Mouse (Mus musculus) left cerebral cortex, postnatal 10 days (tissue): ENCODE measurements at regions not wholly inside any gene's neighbourhood (a gene's known extent, or its start where the extent isn't known, plus 50 kb on each side); places are given as distances from the start of the nearest gene placed in this dataset.
A peak's percentile ranks its signal among the peaks of the same experiment; 100 is the strongest.

Source experiments
- DNase-seq, 2 experiments: peaks; one replicate each; pipeline ENCODE4 v3.0.0; 2021 to 2022; ENCODE audit warnings: low spot score in 2 of 2, mixed read lengths in 1 of 2; ENCODE audit errors: extremely low spot score in 1 of 2
- intact Hi-C: fragments of 180-260 bp; cut with DNase I; formaldehyde crosslinking; loops from one replicate; pipeline ENCODE4 v1.15.1; 2025

GRCm38 (mm10) chr8:117930687-117931086 is 128.9 kb upstream of the Mphosph6 start:
- intact Hi-C loops: loop anchor here (10.0 kb wide), 1 partner anchor 354 kb away; the partner anchor contains the start of gene Cdh13
- peak in 1 of 2 experiments; percentile 16 for DNase-seq

DNA sequence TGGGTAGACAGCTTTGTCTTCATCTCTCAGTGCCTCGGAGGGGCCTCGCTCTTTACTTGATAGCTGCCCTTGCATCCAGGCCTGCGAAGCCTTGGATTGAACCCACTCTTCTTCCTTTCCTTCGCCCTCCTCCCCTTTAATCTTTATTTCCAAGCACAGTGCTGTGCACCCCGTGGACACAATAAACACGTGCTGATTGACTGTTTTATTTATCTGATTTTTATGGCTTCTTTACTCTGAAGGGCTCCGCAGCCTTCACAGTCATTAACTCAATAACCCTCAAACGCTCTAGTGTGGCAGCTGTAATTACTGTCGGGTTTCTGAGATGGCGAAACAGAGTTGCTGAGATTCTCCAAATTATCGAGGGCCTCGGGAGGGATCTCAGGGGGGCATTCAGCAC is 127.9 kb upstream of the Mphosph6 start:
- DNase-seq: no peak
- intact Hi-C loops: loop anchor here (10.0 kb wide), 1 partner anchor 355 kb away; the partner anchor contains the start of gene Cdh13

DNA sequence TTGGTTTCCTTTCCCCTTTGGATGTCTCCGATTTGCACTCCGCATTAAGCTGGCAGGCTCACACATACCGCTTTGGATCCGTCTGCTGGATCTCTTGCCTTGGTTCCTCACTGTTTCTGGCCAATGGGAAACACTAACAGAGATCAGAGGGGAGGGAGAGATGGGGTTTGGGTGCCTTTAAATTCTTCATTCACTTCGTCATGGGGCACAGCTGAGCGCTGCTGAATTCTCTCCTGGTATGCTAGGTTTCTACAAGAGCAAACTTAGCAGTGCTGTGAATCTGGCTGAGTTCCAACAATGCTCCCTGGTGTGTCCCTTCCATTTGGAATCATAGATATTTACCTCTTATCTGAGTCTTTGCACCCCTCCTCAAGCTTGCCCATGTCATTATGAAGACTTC is 121.6 kb upstream of the Mphosph6 start:
- no peak for DNase-seq
- intact Hi-C loops: no loop called here

GRCm38 (mm10) chr8:117903052-117903451 is 101.3 kb upstream of the Mphosph6 start:
- no peak for DNase-seq
- intact Hi-C loops: no loop called here

DNA sequence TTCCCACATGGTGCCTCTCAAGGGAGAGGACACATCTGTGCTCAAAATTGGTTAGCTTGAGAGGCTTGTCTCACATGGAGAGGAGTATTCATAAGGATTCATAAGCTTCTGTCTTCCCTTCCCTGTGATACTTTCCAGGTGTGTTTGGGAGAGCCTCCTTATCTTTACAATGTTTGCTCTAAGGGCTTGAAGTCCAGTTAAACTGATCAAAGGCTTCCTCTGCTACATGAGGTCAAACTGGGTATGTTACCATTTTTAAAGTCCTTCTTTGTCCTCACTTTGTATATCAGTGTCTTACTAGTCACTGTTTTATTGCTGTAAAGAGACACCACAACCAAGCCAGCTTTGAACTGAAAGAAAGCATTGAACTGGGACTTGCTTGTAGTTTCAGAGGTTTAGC is 98.1 kb upstream of the Mphosph6 start:
- no peak for DNase-seq
- intact Hi-C loops: no loop called here

DNA sequence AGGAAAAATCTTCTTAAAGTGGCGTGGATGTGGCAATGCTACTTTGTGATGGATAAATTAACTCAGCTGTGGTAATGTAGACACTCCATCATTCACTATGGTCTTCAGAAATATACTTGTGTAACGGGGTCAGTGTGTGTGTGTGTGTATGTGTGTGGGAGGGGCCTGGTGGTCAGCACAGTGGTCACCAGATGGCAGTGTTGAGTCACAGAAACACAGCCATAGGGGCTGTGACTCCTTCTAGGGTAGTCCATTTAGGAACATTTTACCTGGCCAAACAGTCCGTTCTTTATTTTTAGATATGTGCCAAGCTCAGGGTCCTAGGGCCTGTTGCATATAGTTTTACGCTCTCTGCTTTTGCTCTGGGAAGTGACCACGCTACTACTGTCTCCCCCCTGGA is 96.3 kb upstream of the Mphosph6 start:
- DNase-seq: peak in 1 of 2 experiments; percentile 37
- intact Hi-C loops: no loop called here

DNA sequence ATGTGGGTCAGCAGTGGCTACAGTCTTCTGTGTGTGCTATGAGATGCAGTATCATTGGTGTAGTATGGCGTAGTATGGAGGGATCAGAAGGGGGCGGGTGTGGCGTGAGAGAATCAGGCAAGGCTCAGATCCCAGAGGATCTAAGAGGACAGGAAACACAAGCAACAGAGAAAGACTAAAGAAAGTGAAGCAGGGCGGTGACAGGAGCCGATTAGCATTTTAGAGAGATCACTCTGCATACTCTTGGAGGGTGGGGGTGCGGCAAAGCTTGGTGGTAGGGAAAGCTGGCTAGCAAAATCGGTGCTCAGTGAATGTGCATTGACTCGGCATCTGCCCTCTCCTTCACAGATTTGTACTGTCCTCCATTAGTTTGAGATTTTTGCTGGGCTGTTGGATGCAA is 93.1 kb upstream of the Mphosph6 start:
- intact Hi-C loops: no loop called here
- no peak for DNase-seq

- intact Hi-C loops: no loop called here
- DNase-seq: no peak
These were observed 88.5 kb upstream of the Mphosph6 start for GRCm38 (mm10) chr8:117890211-117890610.

DNA sequence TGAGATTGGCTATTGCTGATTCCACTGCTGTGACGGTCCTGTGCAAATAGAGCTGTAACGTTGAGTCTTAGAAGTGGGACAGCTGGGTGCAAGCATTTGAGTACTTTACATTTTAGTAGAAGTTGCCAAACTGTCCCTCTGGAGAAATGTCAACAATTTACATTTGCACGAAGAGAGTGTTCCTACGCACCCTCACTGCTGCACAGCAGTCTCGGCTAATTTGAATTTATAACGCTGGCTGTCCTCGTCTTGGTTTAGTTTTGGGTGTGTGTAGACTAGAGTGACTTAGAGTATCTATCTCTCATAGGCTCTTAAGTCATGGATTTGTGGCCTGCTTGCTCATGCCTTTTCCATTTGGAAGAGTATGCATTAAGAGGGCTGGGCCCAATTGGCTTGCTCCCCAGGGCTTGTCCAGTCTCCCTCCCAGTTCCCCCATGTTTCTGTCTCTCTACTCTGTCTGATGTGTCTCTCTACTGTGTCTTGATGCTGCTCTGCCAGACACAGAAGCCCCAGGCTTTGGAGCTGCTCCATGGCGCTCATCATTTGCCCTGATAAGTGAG is 79.8 kb upstream of the Mphosph6 start:
- DNase-seq: no peak
- intact Hi-C loops: no loop called here

DNA sequence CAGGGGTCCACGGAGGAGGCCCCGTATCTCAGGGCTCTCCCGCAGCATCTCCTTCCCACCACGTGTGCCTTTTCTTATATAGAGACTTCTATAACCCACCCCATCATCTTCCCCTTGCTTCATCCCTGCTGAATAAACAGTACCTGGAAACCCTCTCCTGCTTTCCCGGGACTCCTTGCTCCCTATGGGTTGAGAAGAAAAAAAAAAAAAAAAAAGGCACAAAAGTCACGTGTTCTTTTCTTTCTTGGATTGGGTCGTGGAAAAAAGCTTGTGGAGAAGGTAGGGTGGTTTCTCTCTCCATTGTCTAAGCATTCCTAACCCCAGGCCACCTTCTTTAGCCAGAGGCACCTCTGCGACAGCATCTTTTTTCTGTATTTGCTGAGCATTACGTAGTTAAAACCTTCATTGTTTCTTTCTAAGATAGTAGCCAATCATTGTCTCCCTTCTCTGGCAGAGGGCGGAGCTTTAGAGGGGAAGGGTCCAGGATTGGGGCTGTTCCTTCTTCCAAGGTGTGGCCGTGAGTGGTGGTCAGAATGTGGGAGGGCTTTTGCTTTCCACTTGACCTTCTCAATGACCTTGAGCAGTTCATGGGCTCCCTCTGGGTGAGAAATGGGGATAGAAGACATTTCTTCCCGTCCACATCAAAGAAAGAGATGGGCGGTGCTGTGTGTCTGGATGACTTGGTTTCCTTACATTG is 78.7 kb upstream of the Mphosph6 start:
- intact Hi-C loops: no loop called here
- no peak for DNase-seq

GRCm38 (mm10) chr8:117873611-117874010 is 71.9 kb upstream of the Mphosph6 start:
- intact Hi-C loops: no loop called here
- DNase-seq: no peak

DNA sequence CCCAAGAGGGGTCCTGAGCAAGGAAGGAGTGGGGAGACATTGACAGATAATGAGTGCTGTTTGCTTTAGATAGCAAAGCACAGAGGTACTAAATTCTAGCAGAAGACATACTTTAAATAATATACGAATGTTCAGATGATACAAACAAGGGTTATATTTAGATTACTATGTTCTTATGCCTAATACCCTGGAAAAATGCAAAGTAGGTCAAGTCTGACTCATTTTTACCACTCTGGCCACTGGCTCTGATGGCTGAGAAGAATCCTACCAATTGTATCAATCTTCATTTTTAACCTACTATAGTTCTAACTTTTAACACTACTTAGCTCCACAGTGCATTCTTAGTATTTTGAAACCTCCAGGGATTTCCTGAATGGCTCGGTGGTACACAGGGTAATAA is 65.4 kb upstream of the Mphosph6 start:
- intact Hi-C loops: loop anchor here (10.0 kb wide), 1 partner anchor 222 kb away; no protein-coding TSS in a partner anchor
- DNase-seq: no peak

DNA sequence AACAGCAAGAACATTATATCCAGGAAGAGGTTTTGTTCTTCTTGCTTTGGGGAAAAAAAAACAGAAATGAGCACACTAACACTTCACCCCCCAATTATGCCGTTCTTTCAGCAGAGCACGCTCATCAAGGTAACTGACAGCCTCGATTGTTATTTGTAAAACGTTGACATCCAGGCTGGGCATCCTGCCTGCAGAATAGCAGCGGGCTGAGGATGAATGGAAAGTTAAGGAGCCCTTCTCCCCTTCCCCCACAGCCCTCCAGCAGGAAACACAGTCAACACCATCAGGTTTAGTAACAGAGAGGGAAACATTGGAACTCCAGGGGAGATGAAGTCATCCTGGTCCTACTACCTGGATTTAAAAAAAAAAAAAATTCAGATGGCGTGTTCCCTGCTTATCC is 63.3 kb upstream of the Mphosph6 start:
- intact Hi-C loops: loop anchor here (10.0 kb wide), 1 partner anchor 220 kb away; no protein-coding TSS in a partner anchor
- DNase-seq: no peak

GRCm38 (mm10) chr8:117863837-117864236 is 62.1 kb upstream of the Mphosph6 start:
- DNase-seq: peak in 1 of 2 experiments; percentile 57
- intact Hi-C loops: loop anchor here (5.0 to 10.0 kb wide), 3 partner anchors 92 to 219 kb away; no protein-coding TSS in a partner anchor

GRCm38 (mm10) chr8:117862318-117862717 is 60.6 kb upstream of the Mphosph6 start:
- intact Hi-C loops: loop anchor here (5.0 to 10.0 kb wide), 3 partner anchors 90 to 218 kb away; no protein-coding TSS in a partner anchor
- DNase-seq: no peak

DNA sequence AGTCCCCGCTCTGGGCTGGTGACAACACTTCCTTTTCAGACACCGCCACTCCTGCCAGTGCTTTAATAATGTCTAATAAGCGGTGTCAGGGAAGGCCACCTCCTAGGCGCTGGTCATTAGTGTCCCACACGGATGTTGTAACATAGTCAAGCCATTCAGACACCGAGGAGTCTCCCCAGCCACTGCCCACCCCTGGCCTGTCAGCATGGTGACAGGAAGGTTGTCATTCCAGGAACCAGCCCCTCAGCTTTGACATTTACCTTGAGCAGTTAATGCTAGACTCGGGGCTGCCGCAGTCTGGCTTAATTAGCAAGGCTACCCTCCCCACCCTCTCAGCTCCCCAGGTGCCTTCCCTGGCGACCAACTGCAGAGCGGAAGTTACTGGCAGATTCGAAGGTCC is 58.0 kb upstream of the Mphosph6 start:
- no peak for DNase-seq
- intact Hi-C loops: loop anchor here (5.0 to 10.0 kb wide), 3 partner anchors 87 to 215 kb away; no protein-coding TSS in a partner anchor

DNA sequence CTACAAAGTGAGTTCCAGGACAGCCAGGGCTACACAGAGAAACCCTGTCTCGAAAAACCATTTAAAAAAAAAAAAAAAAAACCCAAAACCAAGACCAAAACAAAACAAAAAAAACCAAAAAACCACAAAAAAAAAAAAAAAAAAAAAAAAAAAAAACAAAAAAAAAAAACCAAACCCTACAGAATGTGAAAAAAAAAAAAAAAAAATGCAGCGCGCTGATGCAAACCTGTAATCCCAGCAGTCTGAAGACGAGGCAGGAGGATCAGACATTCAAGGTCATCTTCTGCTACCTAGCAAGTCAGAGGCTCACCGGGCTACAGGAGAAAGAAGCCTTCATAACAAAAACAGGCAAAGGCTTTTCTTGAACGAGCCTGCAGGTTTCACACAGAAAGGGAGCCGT is 57.4 kb upstream of the Mphosph6 start:
- no peak for DNase-seq
- intact Hi-C loops: no loop called here

GRCm38 (mm10) chr8:117856121-117856520 is 54.4 kb upstream of the Mphosph6 start:
- DNase-seq: no peak
- intact Hi-C loops: no loop called here

GRCm38 (mm10) chr8:117854942-117855491 is 53.3 kb upstream of the Mphosph6 start:
- no peak for DNase-seq
- intact Hi-C loops: no loop called here

DNA sequence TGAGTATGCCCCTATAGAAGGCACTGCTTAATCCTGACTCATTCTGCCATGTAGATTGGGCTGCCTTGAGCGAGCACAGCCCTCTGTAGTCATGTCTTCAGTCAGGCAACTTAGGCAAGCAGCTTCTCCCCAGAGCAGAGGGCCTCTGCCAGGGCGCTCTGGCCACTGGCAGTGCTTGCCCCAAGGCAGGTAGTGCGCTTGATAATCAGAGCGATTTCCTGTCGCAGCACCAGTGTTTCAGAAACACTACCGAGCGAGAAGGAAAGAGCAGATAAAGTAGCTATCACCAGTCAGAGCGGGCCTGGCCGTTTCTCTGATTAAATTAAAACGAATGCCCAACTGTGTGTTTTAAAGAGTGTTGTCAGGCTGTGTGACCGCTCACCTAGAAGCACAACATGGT is 52.6 kb upstream of the Mphosph6 start:
- intact Hi-C loops: no loop called here
- no peak for DNase-seq
